Mouse (Mus musculus) E14TG2a.4 (cell line): ENCODE results near the gene Chsy1.

Source experiments
- CTCF ChIP-seq: conservative IDR thresholded peaks from 2 replicates; pipeline ENCODE4 v1.5.1; 2014; ENCODE audit warnings: low read length
- POU5F1 ChIP-seq: IDR thresholded peaks from 2 replicates; pipeline ENCODE4 v1.6.1; 2014; ENCODE audit warnings: low read length, borderline replicate concordance

DNA sequence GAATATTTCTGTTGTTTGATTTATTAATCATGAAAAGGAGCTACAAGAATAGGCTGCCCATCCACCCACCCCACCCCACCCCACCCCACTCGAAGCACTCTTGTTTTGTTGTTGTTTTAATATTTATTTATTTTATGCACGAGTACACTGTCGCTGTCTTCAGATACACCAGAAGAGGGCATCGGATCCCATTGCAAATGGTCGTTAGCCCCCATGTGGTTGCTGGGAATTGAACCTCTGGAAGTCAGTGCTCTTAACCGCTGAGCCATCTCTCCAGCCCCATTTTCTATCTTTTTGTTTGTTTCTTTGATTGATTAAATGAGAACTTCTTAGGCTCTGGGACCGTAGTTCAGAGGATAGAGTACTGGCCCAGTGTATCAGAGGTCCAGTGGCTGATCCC is 1.4 kb upstream of the Chsy1 start:
- TF ChIP-seq POU5F1 (no peak), CTCF (no peak)
